Mouse (Mus musculus) embryonic facial prominence, embryonic 11.5 days (tissue): ENCODE data around the gene Eif5. TPM values are rescaled to one million over a fixed set of nuclear protein-coding genes. Genes with fewer than 3 reads are reported as not detected.
"Not testable (repeated sequence)": the region's sequence is repeated elsewhere in the genome, so short reads cannot be mapped to it uniquely, and the experiment has no call there.

Experiments used
- ATAC-seq: fragments of 200-750 bp; cut with Nextera tagmentation; replicated peaks from 2 replicates; pipeline ENCODE4 v1.8.0; 2017; ENCODE audit warnings: low read depth; ENCODE audit not compliant: insufficient number of reproducible peaks, low FRiP score, low TSS enrichment
- DNase-seq: peaks from one replicate; pipeline ENCODE4 v3.0.0-alpha.2; 2015; ENCODE audit warnings: low spot score
- H3K27ac ChIP-seq: fragments of 300-500 bp; sonication (generic); replicated peaks from 2 replicates; pipeline ENCODE4 v1.5.1; 2014; ENCODE audit warnings: mild to moderate bottlenecking, low read depth, low read length, control low read depth
- H3K27me3 ChIP-seq: fragments of 300-500 bp; sonication (generic); 2 replicates; pipeline ENCODE4 v1.6.1; 2014; ENCODE audit warnings: mild to moderate bottlenecking, low read length, moderate library complexity, mixed read lengths; ENCODE audit not compliant: control insufficient read depth, insufficient read depth
- H3K36me3 ChIP-seq: fragments of 300-500 bp; sonication (generic); replicated peaks from 2 replicates; pipeline ENCODE4 v1.6.1; 2014; ENCODE audit warnings: low read depth, mild to moderate bottlenecking, low read length, moderate library complexity, mixed read lengths; ENCODE audit not compliant: control insufficient read depth, insufficient read depth
- H3K4me1 ChIP-seq: fragments of 300-500 bp; sonication (generic); 2 replicates; pipeline ENCODE4 v1.6.1; 2014; ENCODE audit warnings: low read length, mixed read lengths; ENCODE audit not compliant: control insufficient read depth, insufficient read depth
- H3K4me2 ChIP-seq: fragments of 300-500 bp; sonication (generic); 2 replicates; pipeline ENCODE4 v1.6.1; 2014; ENCODE audit warnings: low read depth, mild to moderate bottlenecking, control low read depth, low read length, moderate library complexity
- H3K4me3 ChIP-seq: fragments of 300-500 bp; sonication (generic); 2 replicates; pipeline ENCODE4 v1.5.1; 2014; ENCODE audit warnings: low read depth, low read length, control low read depth
- H3K9ac ChIP-seq: fragments of 300-500 bp; sonication (generic); replicated peaks from 2 replicates; pipeline ENCODE4 v1.6.1; 2014; ENCODE audit warnings: mild to moderate bottlenecking, control low read depth, low read length
- H3K9me3 ChIP-seq: fragments of 300-500 bp; sonication (generic); replicated peaks from 2 replicates; pipeline ENCODE4 v1.6.1; 2016; ENCODE audit warnings: mild to moderate bottlenecking, low read length, inconsistent platforms, mixed read lengths; ENCODE audit not compliant: control insufficient read depth
- WGBS: fragments of 180-500 bp; shearing (Covaris S2); extraction: QIAGEN DNeasy Blood & Tissue Kit; methylation state at CpG from one replicate; pipeline ENCODE4 v1.1.7; 2014; 5-methylcytosine and 5-hydroxymethylcytosine counted together
- polyA plus RNA-seq: library from polyadenylated mRNA; unstranded; fragments of >200 nt; fragmentation: Nextera tagmentation; extraction: Ambion mirVana; gene quantifications from 2 replicates; pipeline ENCODE4 v1.2.1, GENCODE M21; 2014

Eif5 gene
- polyA plus RNA-seq, 1 experiment from 2014 or later: 721 TPM

- Histone ChIP-seq H3K27me3 (no peaks in the 10 kb centered on the region), H3K9ac (no peak overlapping the region), H3K4me2 (0 out of 2 replicates have a peak overlapping the region, but pooled peaks have one; percentile 0), H3K9me3 (no peaks in the 10 kb centered on the region), H3K27ac (no peak overlapping the region), H3K4me3 (no peak overlapping the region), H3K4me1 (no peaks in the 10 kb centered on the region), H3K36me3 (no peaks in the 10 kb centered on the region)
- ATAC-seq (no peak), DNase-seq (peak; percentile 91)
- WGBS: 4% methylated on average over 12 of the region's 12 CpGs
These were observed 32.9 kb upstream of the Eif5 start for GRCm38 (mm10) chr12:111504904-111505303.

GRCm38 (mm10) chr12:111507001-111507400 lies 30.8 kb upstream of the Eif5 start:
- WGBS: 58% methylated on average over 5 of the region's 5 CpGs
- Histone ChIP-seq H3K36me3 (no peaks in the 10 kb centered on the region), H3K27me3 (no peaks in the 10 kb centered on the region), H3K4me1 (no peaks in the 10 kb centered on the region), H3K4me2 (no peak overlapping the region), H3K9ac (no peak overlapping the region), H3K9me3 (no peaks in the 10 kb centered on the region), H3K4me3 (no peak overlapping the region), H3K27ac (no peak overlapping the region)
- ATAC-seq (no peak), DNase-seq (no peak)

- H3K27me3 ChIP-seq: no peaks in the 10 kb centered on the region
These were observed 29.9 kb upstream of the Eif5 start for GRCm38 (mm10) chr12:111507962-111508361.

DNA sequence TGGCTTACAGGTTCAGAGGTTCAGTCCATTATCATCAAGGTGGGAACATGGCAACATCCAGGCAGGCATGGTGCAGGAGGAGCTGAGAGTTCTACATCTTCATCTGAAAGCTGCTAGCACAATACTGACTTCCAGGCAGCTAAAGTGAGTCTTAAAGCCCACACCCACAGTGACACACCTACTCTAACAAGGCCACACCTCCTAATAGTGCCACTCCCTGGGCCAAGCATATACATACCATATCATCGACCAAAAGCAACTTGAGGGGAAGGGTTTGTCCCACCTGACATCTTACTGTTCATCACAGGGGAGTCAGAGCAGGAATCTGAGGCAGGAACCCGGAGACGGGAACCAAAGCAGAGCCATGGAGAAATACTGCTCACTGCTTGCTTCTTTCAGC lies 29.4 kb upstream of the Eif5 start:
- H3K36me3 ChIP-seq, H3K27ac ChIP-seq, H3K4me2 ChIP-seq, ATAC-seq, H3K9me3 ChIP-seq, DNase-seq, H3K4me3 ChIP-seq, H3K4me1 ChIP-seq, H3K27me3 ChIP-seq, H3K9ac ChIP-seq: not testable (repeated sequence)
- 75% methylated on average over 3 of the region's 3 CpGs for WGBS

More at GRCm38 (mm10) chr12:111507962-111508361, 29.9 kb upstream of the Eif5 start:
- Histone ChIP-seq H3K9ac (no peak overlapping the region), H3K27ac (no peak overlapping the region), H3K4me3 (no peak overlapping the region), H3K36me3 (no peaks in the 10 kb centered on the region), H3K9me3 (no peaks in the 10 kb centered on the region), H3K4me2 (no peak overlapping the region), H3K4me1 (no peaks in the 10 kb centered on the region)
- 90% methylated on average over 10 of the region's 10 CpGs for WGBS
- DNase-seq (no peak), ATAC-seq (no peak)

GRCm38 (mm10) chr12:111512572-111513063 lies 25.2 kb upstream of the Eif5 start:
- DNase-seq (no peak), ATAC-seq (no peak)
- Histone ChIP-seq H3K4me1 (no peaks in the 10 kb centered on the region), H3K4me3 (no peak overlapping the region), H3K36me3 (no peaks in the 10 kb centered on the region), H3K27ac (no peak overlapping the region), H3K4me2 (no peak overlapping the region), H3K9me3 (no peaks in the 10 kb centered on the region), H3K9ac (no peak overlapping the region), H3K27me3 (no peaks in the 10 kb centered on the region)
- WGBS: 84% methylated on average over 12 of the region's 12 CpGs

- Histone ChIP-seq H3K36me3 (no peaks in the 10 kb centered on the region), H3K4me2 (no peak overlapping the region), H3K27me3 (no peaks in the 10 kb centered on the region), H3K4me1 (no peaks in the 10 kb centered on the region), H3K4me3 (no peak overlapping the region), H3K9me3 (no peaks in the 10 kb centered on the region), H3K27ac (no peak overlapping the region), H3K9ac (no peak overlapping the region)
- DNase-seq: no peak
- ATAC-seq: no peak
- WGBS: 69% methylated on average over 5 of the region's 5 CpGs
These were observed 24.1 kb upstream of the Eif5 start for GRCm38 (mm10) chr12:111513673-111514072.

GRCm38 (mm10) chr12:111514231-111514792 lies 23.5 kb upstream of the Eif5 start:
- Histone ChIP-seq H3K4me1 (no peaks in the 10 kb centered on the region), H3K4me3 (no peak overlapping the region), H3K27me3 (no peaks in the 10 kb centered on the region), H3K27ac (no peak overlapping the region), H3K36me3 (no peaks in the 10 kb centered on the region), H3K9ac (no peak overlapping the region), H3K9me3 (no peaks in the 10 kb centered on the region), H3K4me2 (no peak overlapping the region)
- WGBS: 59% methylated on average over 7 of the region's 7 CpGs
- ATAC-seq: no peak
- no peak for DNase-seq

DNA sequence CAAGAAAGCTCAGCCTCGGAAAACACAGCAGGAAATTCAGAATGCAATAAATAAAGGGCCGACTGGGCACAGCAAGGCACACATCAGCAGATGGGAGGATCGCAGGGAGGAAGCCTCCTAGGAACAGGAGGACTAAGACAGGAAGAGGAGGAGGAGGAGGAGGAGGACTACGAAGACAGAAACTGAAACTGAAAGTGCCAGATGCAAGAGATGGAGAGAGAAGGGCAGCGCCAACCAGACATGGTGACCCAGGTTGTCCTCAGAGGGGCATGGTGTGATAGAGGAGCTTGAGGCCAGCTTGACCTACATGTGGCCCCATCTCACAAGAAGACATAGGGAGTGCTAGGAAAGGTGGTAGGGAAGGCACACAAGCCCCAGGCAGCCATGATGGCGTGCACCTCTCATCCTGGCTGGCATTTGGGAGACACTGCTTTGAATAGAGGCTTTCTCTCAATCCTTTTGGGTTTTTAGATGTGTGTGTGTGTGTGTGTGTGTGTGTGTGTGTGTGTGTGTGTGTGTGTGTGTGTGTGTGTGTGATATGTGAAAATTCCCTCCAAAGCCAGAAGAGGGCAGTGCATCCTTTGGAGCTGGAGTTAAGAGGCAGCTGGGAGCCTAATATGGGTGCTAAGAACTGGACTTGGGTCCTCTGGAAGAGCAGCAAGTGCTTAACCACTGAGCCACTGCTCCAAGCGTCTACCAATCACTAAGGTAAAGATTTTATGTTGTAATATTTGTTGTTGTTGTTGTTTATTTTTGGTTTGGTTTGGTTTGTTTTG lies 22.8 kb upstream of the Eif5 start:
- no peaks in the 10 kb centered on the region for H3K9me3 ChIP-seq
- no peak overlapping the region for H3K9ac ChIP-seq
- no peaks in the 10 kb centered on the region for H3K4me1 ChIP-seq
- 85% methylated on average over 7 of the region's 7 CpGs for WGBS
- no peaks in the 10 kb centered on the region for H3K36me3 ChIP-seq
- H3K4me3 ChIP-seq: no peak overlapping the region
- H3K27ac ChIP-seq: no peak overlapping the region
- no peak overlapping the region for H3K4me2 ChIP-seq
- no peak for ATAC-seq
- H3K27me3 ChIP-seq: no peaks in the 10 kb centered on the region
- no peak for DNase-seq
